Mouse (Mus musculus) intestine, postnatal 0 days (tissue): ENCODE measurements at regions not wholly inside any gene's neighbourhood (a gene's known extent, or its start where the extent isn't known, plus 50 kb on each side); places are given as distances from the start of the nearest gene placed in this dataset.

Experiments used
- ATAC-seq: fragments of 200-750 bp; cut with Nextera tagmentation; 2 replicates; pipeline ENCODE4 v1.8.0; 2017; ENCODE audit warnings: mild to moderate bottlenecking, moderate TSS enrichment, moderate library complexity
- H3K27ac ChIP-seq: fragments of 300-500 bp; sonication (generic); 2 replicates; pipeline ENCODE4 v1.5.1; 2014; ENCODE audit warnings: mild to moderate bottlenecking, low read depth, low read length, moderate library complexity
- H3K27me3 ChIP-seq: fragments of 300-500 bp; sonication (generic); replicated peaks from 2 replicates; pipeline ENCODE4 v1.6.1; 2014; ENCODE audit warnings: low read length, mixed read lengths; ENCODE audit not compliant: control insufficient read depth, insufficient read depth
- H3K36me3 ChIP-seq: fragments of 300-500 bp; sonication (generic); 2 replicates; pipeline ENCODE4 v1.6.1; 2014; ENCODE audit warnings: mild to moderate bottlenecking, moderate library complexity; ENCODE audit not compliant: control insufficient read depth, insufficient read depth
- H3K4me1 ChIP-seq: fragments of 300-500 bp; sonication (generic); replicated peaks from 2 replicates; pipeline ENCODE4 v1.6.1; 2014; ENCODE audit warnings: antibody characterized with exemption, low read length, mixed read lengths; ENCODE audit not compliant: control insufficient read depth, insufficient read depth
- H3K4me2 ChIP-seq: fragments of 300-500 bp; sonication (generic); replicated peaks from 2 replicates; pipeline ENCODE4 v1.6.1; 2014; ENCODE audit warnings: low read depth, mild to moderate bottlenecking, moderate library complexity
- H3K4me3 ChIP-seq: fragments of 300-500 bp; sonication (generic); 2 replicates; pipeline ENCODE4 v1.5.1; 2014; ENCODE audit warnings: low read depth, low read length
- H3K9ac ChIP-seq: fragments of 300-500 bp; sonication (generic); 2 replicates; pipeline ENCODE4 v1.6.1; 2014; ENCODE audit warnings: mild to moderate bottlenecking, low read depth, low read length
- H3K9me3 ChIP-seq: fragments of 300-500 bp; sonication (generic); 2 replicates; pipeline ENCODE4 v1.6.1; 2016; ENCODE audit warnings: mixed run types; ENCODE audit not compliant: control insufficient read depth
- CTCF ChIP-seq: sonication (generic); IDR thresholded peaks from 2 replicates; pipeline ENCODE4 v1.5.1; 2016; ENCODE audit warnings: low read depth, mild to moderate bottlenecking, control low read depth, antibody characterized with exemption, moderate library complexity
- WGBS: fragments of 180-500 bp; shearing (Covaris S2); extraction: QIAGEN DNeasy Blood & Tissue Kit; methylation state at CpG from one replicate; pipeline ENCODE4 v1.1.7; 2014; 5-methylcytosine and 5-hydroxymethylcytosine counted together

DNA sequence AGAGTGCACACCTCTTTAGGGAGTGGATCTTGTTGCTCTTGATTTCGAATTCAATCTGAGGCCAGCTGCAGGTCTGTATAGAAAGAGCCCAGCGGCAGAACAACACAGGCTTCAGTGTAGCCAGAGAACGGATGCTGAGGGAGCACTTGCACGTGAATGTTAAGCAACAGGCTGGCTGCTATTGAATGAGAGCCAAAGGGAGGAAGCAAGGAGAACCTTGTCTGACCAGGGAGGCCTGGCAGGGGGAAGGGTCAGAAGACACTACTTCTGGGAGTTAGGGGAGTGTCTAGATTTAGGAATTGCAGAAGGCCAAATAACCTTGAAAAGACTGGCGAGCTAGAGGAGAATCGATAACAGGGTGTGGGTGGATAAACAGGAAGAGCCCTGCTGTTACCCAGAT is 163.8 kb downstream of the Cdh26 start:
- Histone ChIP-seq H3K4me1 (no peaks in the 10 kb centered on the region), H3K27ac (no peak overlapping the region), H3K27me3 (no peaks in the 10 kb centered on the region), H3K9ac (no peak overlapping the region), H3K4me2 (no peak overlapping the region), H3K4me3 (no peak overlapping the region), H3K9me3 (no peaks in the 10 kb centered on the region), H3K36me3 (no peaks in the 10 kb centered on the region)
- 17% methylated on average over 6 of the region's 6 CpGs for WGBS
- no peak for TF ChIP-seq CTCF
- peak; percentile 58 for ATAC-seq

DNA sequence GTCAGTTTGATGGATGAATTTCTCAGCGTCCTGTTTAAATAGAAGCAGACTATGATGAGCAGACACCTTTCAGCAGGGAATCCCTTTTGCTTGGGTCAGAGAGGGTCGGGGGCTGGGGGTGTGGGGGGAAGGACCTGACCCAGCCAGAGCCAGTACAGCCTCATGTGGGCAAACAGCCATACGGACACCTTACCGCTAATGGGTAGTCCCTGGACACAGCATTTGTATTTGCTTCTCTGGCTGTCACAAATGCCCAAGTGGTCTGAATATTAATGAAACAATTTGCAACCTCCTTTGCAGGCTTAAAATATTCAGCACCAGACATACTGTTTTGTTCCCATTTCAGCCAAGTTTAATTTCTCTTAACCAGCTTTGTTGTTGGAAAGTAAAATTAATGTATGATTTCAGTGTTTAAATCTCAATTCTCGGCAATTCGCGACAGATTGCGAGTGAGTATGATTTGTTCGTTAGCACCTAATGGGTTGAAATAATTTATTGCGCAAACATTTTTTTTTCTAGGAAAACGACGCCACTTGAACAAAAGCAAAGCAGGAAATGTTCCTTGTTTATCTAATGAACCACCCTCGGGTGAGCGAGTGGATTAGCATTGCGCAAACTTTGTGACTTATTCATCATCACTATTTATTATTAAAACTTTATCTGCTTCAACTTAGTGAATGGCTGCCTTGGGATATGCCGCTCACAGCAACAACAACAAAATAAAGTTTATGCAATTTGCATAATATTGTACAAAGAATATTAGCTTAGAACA is 166.2 kb downstream of the Cdh26 start:
- Histone ChIP-seq H3K27ac (no peak overlapping the region), H3K4me3 (no peak overlapping the region), H3K4me1 (no peaks in the 10 kb centered on the region), H3K36me3 (no peaks in the 10 kb centered on the region), H3K9me3 (no peaks in the 10 kb centered on the region), H3K27me3 (no peaks in the 10 kb centered on the region), H3K9ac (no peak overlapping the region), H3K4me2 (no peak overlapping the region; the same call in 1 of the 2 replicates)
- no peak for TF ChIP-seq CTCF
- ATAC-seq: peak; percentile 34; the same call in 1 of the 2 replicates
- 22% methylated on average over 16 of the region's 16 CpGs for WGBS

DNA sequence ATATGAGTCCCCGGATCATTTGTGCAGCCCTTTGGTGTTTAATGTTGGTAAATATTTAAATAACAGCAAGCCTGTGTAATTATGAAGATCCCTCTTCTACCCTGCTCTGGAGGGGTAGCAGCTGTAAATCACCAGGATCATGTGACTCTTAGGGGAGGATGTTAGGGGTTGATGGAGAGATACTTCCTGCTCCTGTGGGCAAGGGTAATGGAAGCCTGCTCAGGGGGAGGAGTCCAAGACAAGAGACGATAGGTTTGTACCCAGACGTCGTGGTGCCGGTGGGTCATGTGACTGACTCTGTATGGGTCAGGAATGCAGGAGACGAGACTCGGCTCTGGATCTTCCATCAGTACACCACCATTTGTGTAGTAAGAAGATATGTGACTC is 166.7 kb downstream of the Cdh26 start:
- H3K9ac ChIP-seq: no peak overlapping the region
- no peaks in the 10 kb centered on the region for H3K9me3 ChIP-seq
- no peak overlapping the region for H3K4me3 ChIP-seq
- no peak overlapping the region; the same call in 1 of the 2 replicates for H3K4me2 ChIP-seq
- no peaks in the 10 kb centered on the region for H3K4me1 ChIP-seq
- no peak for TF ChIP-seq CTCF
- ATAC-seq: peak; percentile 62
- H3K27ac ChIP-seq: no peak overlapping the region
- H3K36me3 ChIP-seq: no peaks in the 10 kb centered on the region
- H3K27me3 ChIP-seq: no peaks in the 10 kb centered on the region
- WGBS: 35% methylated on average over 7 of the region's 7 CpGs

DNA sequence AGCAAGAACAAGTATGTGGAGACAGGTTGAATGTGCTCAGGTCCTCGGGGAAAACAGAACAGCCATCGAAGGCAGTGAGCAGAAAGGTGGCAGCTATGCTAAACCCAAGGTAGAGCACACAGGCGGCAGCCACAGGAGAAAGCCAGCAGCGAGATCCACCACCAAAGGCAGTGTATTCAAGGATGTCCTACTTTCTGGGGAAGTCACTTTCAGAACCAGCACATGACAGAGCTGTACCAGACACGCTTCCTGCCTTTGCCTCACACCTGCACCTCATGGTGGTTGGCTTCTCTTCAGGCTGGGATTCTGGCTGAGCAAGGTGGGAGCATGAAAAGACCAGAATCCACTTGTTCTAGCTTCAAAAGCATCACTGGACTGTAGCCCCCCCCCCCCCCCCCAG is 168.0 kb downstream of the Cdh26 start:
- H3K9me3 ChIP-seq: no peaks in the 10 kb centered on the region
- no peak overlapping the region for H3K4me2 ChIP-seq
- no peak overlapping the region for H3K27ac ChIP-seq
- TF ChIP-seq CTCF: no peak
- no peaks in the 10 kb centered on the region for H3K36me3 ChIP-seq
- 96% methylated on average over 5 of the region's 5 CpGs for WGBS
- H3K4me1 ChIP-seq: no peaks in the 10 kb centered on the region
- no peaks in the 10 kb centered on the region for H3K27me3 ChIP-seq
- no peak overlapping the region for H3K4me3 ChIP-seq
- no peak for ATAC-seq
- no peak overlapping the region for H3K9ac ChIP-seq

DNA sequence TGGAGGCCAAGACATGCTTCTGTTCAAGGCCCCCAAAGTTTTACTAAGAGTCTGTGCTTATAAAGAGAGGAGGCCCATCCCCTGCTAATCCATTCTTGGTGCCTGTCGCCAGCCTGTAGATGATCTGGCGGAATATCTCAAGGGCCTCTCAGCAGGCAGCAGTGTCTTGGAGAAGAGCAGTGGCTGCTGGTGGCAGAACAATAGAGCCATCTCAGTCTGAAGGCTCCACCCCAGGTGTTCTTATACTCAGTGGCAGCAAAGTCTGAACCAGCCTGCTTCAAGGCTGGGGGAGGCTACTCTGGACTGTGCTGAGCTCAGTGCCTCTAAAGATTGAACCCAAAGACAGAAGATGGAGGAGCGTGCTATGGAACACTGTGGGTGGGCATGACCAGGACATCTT is 168.5 kb downstream of the Cdh26 start:
- ATAC-seq: no peak
- Histone ChIP-seq H3K4me3 (no peak overlapping the region), H3K4me1 (no peaks in the 10 kb centered on the region), H3K36me3 (no peaks in the 10 kb centered on the region), H3K9me3 (no peaks in the 10 kb centered on the region), H3K9ac (no peak overlapping the region), H3K27me3 (no peaks in the 10 kb centered on the region), H3K27ac (no peak overlapping the region), H3K4me2 (no peak overlapping the region)
- 96% methylated on average over 3 of the region's 3 CpGs for WGBS
- no peak for TF ChIP-seq CTCF

DNA sequence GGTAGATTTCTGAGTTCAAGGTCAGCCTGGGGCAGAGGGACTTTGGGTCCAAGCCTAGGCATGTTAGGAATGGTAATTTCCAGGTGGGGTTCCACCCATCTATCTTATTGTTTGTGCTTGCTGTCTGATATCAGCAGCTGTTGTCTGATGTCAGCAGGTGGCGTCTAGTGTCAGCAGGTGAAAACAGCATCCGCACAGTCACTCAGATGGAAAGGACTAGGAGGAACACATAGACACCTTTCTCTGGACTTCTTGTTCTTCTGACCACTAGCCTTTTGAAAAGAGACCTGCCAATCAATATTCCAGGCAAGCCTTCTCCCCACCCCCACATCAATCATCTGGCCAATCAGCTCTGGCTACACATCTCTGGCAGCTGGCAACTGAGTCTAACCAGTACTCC is 173.1 kb downstream of the Cdh26 start:
- 0 out of 2 replicates have a peak, but pooled peaks have one; percentile 16 for ATAC-seq
- Histone ChIP-seq H3K4me3 (no peak overlapping the region), H3K9ac (no peak overlapping the region), H3K4me2 (no peak overlapping the region), H3K27me3 (no peaks in the 10 kb centered on the region; the same call in 1 of the 2 replicates), H3K36me3 (no peaks in the 10 kb centered on the region), H3K4me1 (no peaks in the 10 kb centered on the region), H3K9me3 (no peaks in the 10 kb centered on the region), H3K27ac (no peak overlapping the region)
- no peak for TF ChIP-seq CTCF
- WGBS: 52% methylated on average over 2 of the region's 2 CpGs
